Mouse (Mus musculus) heart, adult 2 months (tissue): ENCODE measurements around the gene Aldh1l1. TPM values are rescaled to one million over a fixed set of nuclear protein-coding genes. Genes with fewer than 3 reads are reported as not detected.

Source experiments
- DNase-seq, 2 experiments: peaks; one replicate each; pipeline ENCODE4 v3.0.0; 2021
- H3K27ac ChIP-seq: fragments of 200-600 bp; 2 replicates; pipeline ENCODE4 v1.8.1; 2022
- H3K27me3 ChIP-seq: fragments of 200-500 bp; 2 replicates; pipeline ENCODE4 v1.6.1; 2012; ENCODE audit warnings: mild to moderate bottlenecking, low read length, inconsistent platforms, mixed read lengths; ENCODE audit not compliant: control insufficient read depth, insufficient read depth
- H3K36me3 ChIP-seq: fragments of 200-500 bp; 2 replicates; pipeline ENCODE4 v1.6.1; 2012; ENCODE audit warnings: low read length, inconsistent platforms; ENCODE audit not compliant: control insufficient read depth, insufficient read depth
- H3K4me1 ChIP-seq: fragments of 200-500 bp; 2 replicates; pipeline ENCODE4 v1.6.1; 2011; ENCODE audit warnings: low read length; ENCODE audit not compliant: control insufficient read depth, insufficient read depth
- H3K4me3 ChIP-seq: fragments of 200-600 bp; 2 replicates; pipeline ENCODE4 v1.8.1; 2022
- H3K79me2 ChIP-seq: fragments of 200-500 bp; replicated peaks from 2 replicates; pipeline ENCODE4 v1.6.1; 2012; ENCODE audit warnings: mild to moderate bottlenecking, inconsistent platforms, low read length, moderate library complexity, mixed read lengths; ENCODE audit not compliant: control insufficient read depth, insufficient read depth
- H3K9ac ChIP-seq: fragments of 200-500 bp; 2 replicates; pipeline ENCODE4 v1.6.1; 2012; ENCODE audit warnings: low read depth, mild to moderate bottlenecking, control low read depth, inconsistent platforms, low read length, mixed read lengths
- CTCF ChIP-seq: fragments of 200-600 bp; IDR thresholded peaks from 2 replicates; pipeline ENCODE4 v1.8.1; 2022; ENCODE audit warnings: antibody characterized with exemption, mild to moderate bottlenecking, moderate library complexity
- EP300 ChIP-seq: fragments of 200-500 bp; IDR thresholded peaks from 2 replicates; pipeline ENCODE4 v1.6.1; 2011; ENCODE audit warnings: low read depth, low read length, control low read depth; ENCODE audit not compliant: insufficient read depth
- POLR2A ChIP-seq: fragments of 200-500 bp; IDR thresholded peaks from 2 replicates; pipeline ENCODE4 v1.6.1; 2011; ENCODE audit warnings: mild to moderate bottlenecking, low read depth, low read length, control low read depth; ENCODE audit not compliant: insufficient read depth
- WGBS: fragments of 180-500 bp; shearing (Covaris S2); methylation state at CpG from one replicate; pipeline ENCODE4 v1.1.7; 2018; 5-methylcytosine and 5-hydroxymethylcytosine counted together
- intact Hi-C: fragments of 180-260 bp; cut with DNase I; formaldehyde crosslinking; loops from one replicate; pipeline ENCODE4 v1.15.1; 2025
- polyA plus RNA-seq: library from polyadenylated mRNA; depleted of rRNA; stranded (reverse); fragments of >200 nt; gene quantifications from 2 replicates; pipeline ENCODE4 v1.2.3, GENCODE M21; 2012
- total RNA-seq, 2 experiments: library from RNA; stranded (reverse); gene quantifications; 2 replicates each; pipeline ENCODE4 v1.2.3; 2021

The Aldh1l1 gene
- total and polyA plus RNA-seq, 3 experiments = 2.5 to 3.7 (median 3.2) TPM

DNA sequence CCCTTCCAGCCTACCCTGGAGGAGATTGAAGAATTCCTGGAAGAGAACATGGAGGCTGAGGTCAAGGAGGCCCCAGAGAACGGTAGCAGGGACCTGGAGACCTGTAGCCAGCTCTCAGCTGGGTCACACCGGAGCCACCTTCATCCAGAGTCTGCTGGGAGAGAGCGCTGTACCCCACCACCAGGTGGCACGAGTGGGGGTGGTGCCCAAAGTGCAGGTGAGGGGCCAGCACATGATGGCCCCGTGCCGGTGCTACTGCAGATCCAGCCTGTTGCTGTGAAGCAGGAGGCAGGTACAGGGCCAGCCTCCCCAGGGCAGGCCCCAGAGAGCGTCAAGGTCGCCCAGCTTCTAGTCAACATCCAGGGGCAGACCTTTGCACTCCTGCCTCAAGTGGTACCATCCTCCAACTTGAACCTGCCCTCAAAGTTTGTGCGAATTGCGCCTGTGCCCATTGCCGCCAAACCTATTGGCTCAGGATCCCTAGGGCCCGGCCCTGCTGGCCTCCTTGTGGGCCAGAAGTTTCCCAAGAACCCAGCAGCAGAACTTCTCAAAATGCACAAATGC is 19.3 kb upstream of the Aldh1l1 start:
- H3K9ac ChIP-seq = no peak overlapping the region
- TF ChIP-seq CTCF (no peak), EP300 (no peak), POLR2A (no peak)
- H3K27ac ChIP-seq = peak overlapping the region; percentile 58
- H3K36me3 ChIP-seq = peaks cover 17% of the 10 kb centered on the region; the same call in 1 of the 2 replicates
- no peak for DNase-seq
- peaks cover 50% of the 10 kb centered on the region for H3K4me1 ChIP-seq
- H3K4me3 ChIP-seq = no peak overlapping the region
- WGBS = 85% methylated on average over 12 of the region's 12 CpGs
- intact Hi-C loops = loop anchor here (10.0 kb wide), 1 partner anchor 1122 kb away; no protein-coding TSS in a partner anchor
- H3K27me3 ChIP-seq = no peaks in the 10 kb centered on the region
- H3K79me2 ChIP-seq = 0 out of 2 replicates have a peak, but pooled peaks cover 2% of the 10 kb centered on the region

DNA sequence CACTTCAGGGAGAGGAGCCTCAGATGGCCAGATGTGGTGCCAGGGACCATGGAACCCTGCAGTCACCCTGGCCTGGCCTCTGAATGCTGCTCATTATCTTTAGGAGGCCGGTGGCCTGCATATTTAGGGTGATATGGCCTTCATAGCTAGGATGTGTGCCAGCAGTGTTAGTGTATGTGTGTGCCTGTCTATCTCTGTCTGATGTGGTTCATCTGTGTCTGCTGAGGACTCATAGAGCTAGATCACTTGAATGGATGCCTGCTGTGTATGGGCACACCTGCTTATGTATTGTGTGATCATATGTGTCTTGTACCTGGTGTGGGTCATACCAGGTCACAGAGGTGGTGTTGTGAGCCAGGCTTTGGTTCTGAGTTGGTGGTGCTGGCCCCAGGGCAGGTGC is 18.0 kb upstream of the Aldh1l1 start:
- Histone ChIP-seq H3K27ac (no peak overlapping the region), H3K27me3 (no peaks in the 10 kb centered on the region), H3K4me3 (no peak overlapping the region; the same call in 1 of the 2 replicates), H3K36me3 (peaks cover 18% of the 10 kb centered on the region; the same call in 1 of the 2 replicates), H3K4me1 (peaks cover 58% of the 10 kb centered on the region), H3K9ac (no peak overlapping the region), H3K79me2 (0 out of 2 replicates have a peak, but pooled peaks cover 2% of the 10 kb centered on the region)
- no peak for TF ChIP-seq POLR2A
- no peak for TF ChIP-seq EP300
- no peak for TF ChIP-seq CTCF
- intact Hi-C loops = loop anchor here (10.0 kb wide), 1 partner anchor 1123 kb away; no protein-coding TSS in a partner anchor
- 0% methylated on average over 1 of the region's 1 CpGs for WGBS
- no peak for DNase-seq

DNA sequence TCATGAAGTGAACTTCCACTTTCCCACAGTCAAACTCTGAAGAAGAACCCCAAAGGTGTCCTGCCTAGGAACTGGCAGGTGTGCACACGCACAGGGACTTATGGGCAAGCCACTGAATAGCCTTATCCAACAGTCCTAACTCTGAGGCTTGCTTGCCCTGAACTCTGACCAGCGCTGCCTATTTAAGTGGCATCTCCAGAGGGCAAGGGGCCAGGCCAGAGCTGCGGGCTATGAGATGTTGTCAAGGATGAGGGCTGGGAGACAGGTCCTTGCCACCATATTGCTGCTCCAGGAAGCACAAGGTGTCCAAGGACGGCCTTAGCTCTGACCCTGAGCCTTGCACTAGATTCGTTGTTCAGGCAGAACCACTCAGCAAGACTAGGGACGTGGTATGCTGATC is 17.2 kb upstream of the Aldh1l1 start:
- TF ChIP-seq CTCF = no peak
- no peak for TF ChIP-seq EP300
- TF ChIP-seq POLR2A = no peak
- H3K4me1 ChIP-seq = peaks cover 58% of the 10 kb centered on the region
- 85% methylated on average over 6 of the region's 6 CpGs for WGBS
- H3K36me3 ChIP-seq = peaks cover 18% of the 10 kb centered on the region; the same call in 1 of the 2 replicates
- no peak for DNase-seq
- peak overlapping the region; percentile 12; the same call in 1 of the 2 replicates for H3K27ac ChIP-seq
- intact Hi-C loops = loop anchor here (10.0 kb wide), 1 partner anchor 1124 kb away; no protein-coding TSS in a partner anchor
- H3K27me3 ChIP-seq = no peaks in the 10 kb centered on the region
- no peak overlapping the region for H3K9ac ChIP-seq
- H3K4me3 ChIP-seq = no peak overlapping the region
- H3K79me2 ChIP-seq = 0 out of 2 replicates have a peak, but pooled peaks cover 2% of the 10 kb centered on the region

DNA sequence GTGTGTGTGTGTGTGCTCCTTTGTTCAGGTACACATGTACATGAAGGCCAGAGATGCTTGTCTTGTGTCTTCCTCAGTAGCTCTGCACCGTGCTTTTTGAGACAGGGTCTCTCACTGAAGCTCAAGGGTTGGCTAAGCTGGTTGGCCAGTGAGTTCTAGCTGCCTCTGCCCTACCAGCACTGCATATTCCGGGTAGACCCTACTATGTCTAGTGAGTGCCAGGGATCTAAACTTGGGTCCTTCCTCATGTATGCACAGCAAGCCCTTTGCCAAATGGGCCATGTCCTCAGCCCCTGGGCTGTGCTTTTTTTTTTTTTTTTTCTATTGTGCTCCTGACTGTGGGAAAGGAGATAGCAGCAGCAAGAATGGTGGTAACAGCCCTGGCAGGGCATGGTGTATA is 16.0 kb upstream of the Aldh1l1 start:
- Histone ChIP-seq H3K4me1 (peaks cover 50% of the 10 kb centered on the region), H3K27me3 (no peaks in the 10 kb centered on the region), H3K27ac (peak overlapping the region; percentile 84), H3K4me3 (no peak overlapping the region), H3K79me2 (0 out of 2 replicates have a peak, but pooled peaks cover 2% of the 10 kb centered on the region), H3K36me3 (peaks cover 16% of the 10 kb centered on the region; the same call in 1 of the 2 replicates), H3K9ac (no peak overlapping the region)
- DNase-seq = no peak
- intact Hi-C loops = no loop called here
- no peak for TF ChIP-seq POLR2A
- TF ChIP-seq EP300 = no peak
- 82% methylated on average over 2 of the region's 2 CpGs for WGBS

DNA sequence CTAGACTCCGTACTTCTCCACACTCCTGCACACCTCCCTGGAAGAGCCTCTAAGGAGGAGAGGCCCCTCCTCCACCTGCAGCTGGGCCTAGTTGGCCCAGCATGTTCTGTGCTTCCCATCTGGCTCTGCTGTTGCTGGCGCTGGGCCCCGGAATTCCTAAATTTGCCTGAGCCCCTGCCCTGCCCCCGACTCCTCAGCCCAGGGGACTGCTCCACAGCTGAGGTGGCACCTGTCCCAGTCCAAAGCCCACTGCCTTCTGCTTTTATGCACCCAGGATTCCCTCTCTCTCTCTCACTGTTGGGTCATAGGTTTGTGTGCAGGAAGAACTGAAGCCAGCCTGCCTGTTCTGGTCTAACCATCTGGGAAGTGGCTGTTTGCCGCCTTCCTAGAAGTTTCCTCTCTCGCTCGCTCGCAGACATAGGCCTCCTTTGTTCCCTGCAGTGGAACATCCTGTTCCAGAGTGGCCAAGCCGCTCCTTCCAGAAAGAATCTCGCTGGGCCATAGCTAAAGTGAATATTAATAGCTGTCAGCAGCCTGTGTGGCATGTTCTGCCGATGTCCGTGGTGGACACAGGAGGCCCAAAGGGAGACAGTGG is 15.2 kb upstream of the Aldh1l1 start:
- Histone ChIP-seq H3K27me3 (no peaks in the 10 kb centered on the region), H3K79me2 (0 out of 2 replicates have a peak, but pooled peaks cover 2% of the 10 kb centered on the region), H3K36me3 (peaks cover 16% of the 10 kb centered on the region; the same call in 1 of the 2 replicates), H3K4me1 (peaks cover 49% of the 10 kb centered on the region), H3K9ac (peak overlapping the region; percentile 8; the same call in 1 of the 2 replicates), H3K27ac (peak overlapping the region; percentile 84), H3K4me3 (no peak overlapping the region)
- peak; percentile 81 to 82 for DNase-seq
- intact Hi-C loops = no loop called here
- TF ChIP-seq CTCF (no peak), POLR2A (peak; percentile 32; the same call in 1 of the 2 replicates), EP300 (peak; percentile 89)
- WGBS = 6% methylated on average over 12 of the region's 12 CpGs

DNA sequence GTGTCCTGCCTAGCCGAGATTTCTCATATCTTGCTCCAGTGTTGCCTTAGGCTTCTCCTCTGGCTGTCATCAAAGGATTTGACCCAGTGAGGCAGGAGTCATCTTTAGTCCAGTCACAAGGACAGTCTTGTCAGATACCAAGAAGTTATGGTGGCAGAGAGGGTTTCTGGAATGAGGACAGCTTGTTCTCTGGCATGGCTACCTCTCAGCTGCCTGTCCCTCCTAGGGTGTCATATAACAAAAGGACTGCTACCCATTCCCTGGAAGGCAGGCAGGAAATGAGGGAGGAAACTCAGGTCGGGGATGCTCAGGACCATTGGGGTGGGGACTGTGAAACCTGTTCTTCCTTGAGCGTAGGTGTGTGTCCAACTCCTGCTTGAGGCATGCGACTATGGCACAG is 14.1 kb upstream of the Aldh1l1 start:
- Histone ChIP-seq H3K27ac (peak overlapping the region; percentile 84), H3K4me1 (peaks cover 46% of the 10 kb centered on the region), H3K27me3 (no peaks in the 10 kb centered on the region), H3K79me2 (0 out of 2 replicates have a peak, but pooled peaks cover 2% of the 10 kb centered on the region), H3K36me3 (peaks cover 16% of the 10 kb centered on the region; the same call in 1 of the 2 replicates), H3K4me3 (no peak overlapping the region), H3K9ac (0 out of 2 replicates have a peak overlapping the region, but pooled peaks have one; percentile 1)
- DNase-seq = no peak
- WGBS = 68% methylated on average over 4 of the region's 4 CpGs
- intact Hi-C loops = no loop called here
- TF ChIP-seq CTCF = no peak
- TF ChIP-seq EP300 = no peak
- no peak for TF ChIP-seq POLR2A
